Mouse (Mus musculus): ENCODE results near the gene Xbp1. TPM values are rescaled to one million over a fixed set of nuclear protein-coding genes. Genes with fewer than 3 reads are reported as not detected.

The Xbp1 gene
- polyA plus RNA-seq, 1 experiment from 2014 or later = 135 TPM

DNA sequence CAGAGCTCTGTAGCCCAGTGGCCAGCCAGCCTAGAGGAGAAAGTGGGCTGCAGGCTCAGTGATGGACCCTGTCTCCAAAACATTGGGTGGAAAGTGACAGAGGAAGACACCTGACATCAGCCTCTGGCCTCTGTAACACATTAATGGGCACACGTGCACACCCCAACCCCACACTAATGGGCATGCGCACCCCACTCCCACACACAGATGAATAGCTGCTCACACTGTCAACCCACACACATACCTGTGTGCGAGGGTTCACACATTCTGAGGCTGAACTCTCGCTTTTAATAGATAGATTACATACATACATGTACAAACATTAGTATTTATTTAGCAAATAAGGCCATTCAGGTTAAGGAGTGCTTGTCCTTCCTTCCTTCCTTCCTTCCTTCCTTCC is 6.4 kb upstream of the Xbp1 start:
- 86% methylated on average over 4 of the region's 4 CpGs for WGBS

DNA sequence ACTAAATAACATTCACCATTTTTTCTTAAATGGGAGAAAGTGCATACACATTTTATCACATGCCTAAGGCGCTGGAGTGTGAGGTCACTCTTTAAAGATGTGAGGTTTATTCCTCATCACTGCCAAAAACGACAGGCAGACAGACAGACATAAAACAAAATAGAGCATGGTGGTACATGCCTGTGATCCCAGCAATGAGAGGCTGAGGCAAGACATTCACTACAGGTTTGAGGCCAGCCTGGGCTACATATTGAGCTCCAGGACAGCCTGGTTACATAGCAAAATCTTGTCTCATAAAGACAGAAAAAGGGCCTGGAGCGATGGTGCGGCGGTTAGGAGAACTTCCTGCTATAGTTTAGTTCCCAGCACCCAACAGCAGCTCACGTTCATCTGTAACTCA is 5.3 kb upstream of the Xbp1 start:
- Histone ChIP-seq H3K4me2 (ENCODE audit: low read length) (no peak overlapping the region), H3K27me3 (replicated peaks; ENCODE audit: control insufficient read depth, insufficient read depth, low read length) (no peaks in the 10 kb centered on the region), H3K9me3 (ENCODE audit: control insufficient read depth, low read length) (no peaks in the 10 kb centered on the region), H3K4me3 (replicated peaks; ENCODE audit: low read length) (no peak overlapping the region), H3K9ac (replicated peaks; ENCODE audit: low read depth, low read length) (no peak overlapping the region), H3K27ac (ENCODE audit: low read length) (no peak overlapping the region), H3K36me3 (ENCODE audit: control insufficient read depth, insufficient read depth) (no peaks in the 10 kb centered on the region), H3K4me1 (replicated peaks; ENCODE audit: control insufficient read depth, insufficient read depth, low read length) (no peaks in the 10 kb centered on the region)
- ATAC-seq = no peak
- 84% methylated on average over 6 of the region's 6 CpGs for WGBS

More for the DNA sequence above, 6.4 kb upstream of the Xbp1 start:
- no peaks in the 10 kb centered on the region for H3K36me3 ChIP-seq (ENCODE audit: control insufficient read depth, insufficient read depth)
- H3K9ac ChIP-seq (replicated peaks; ENCODE audit: low read depth, low read length) = no peak overlapping the region
- no peaks in the 10 kb centered on the region for H3K4me1 ChIP-seq (replicated peaks; ENCODE audit: control insufficient read depth, insufficient read depth, low read length)
- H3K4me2 ChIP-seq (ENCODE audit: low read length) = no peak overlapping the region
- no peaks in the 10 kb centered on the region for H3K9me3 ChIP-seq (ENCODE audit: control insufficient read depth, low read length)
- H3K27me3 ChIP-seq (replicated peaks; ENCODE audit: control insufficient read depth, insufficient read depth, low read length) = no peaks in the 10 kb centered on the region
- H3K4me3 ChIP-seq (replicated peaks; ENCODE audit: low read length) = no peak overlapping the region
- no peak for ATAC-seq
- no peak overlapping the region for H3K27ac ChIP-seq (ENCODE audit: low read length)

DNA sequence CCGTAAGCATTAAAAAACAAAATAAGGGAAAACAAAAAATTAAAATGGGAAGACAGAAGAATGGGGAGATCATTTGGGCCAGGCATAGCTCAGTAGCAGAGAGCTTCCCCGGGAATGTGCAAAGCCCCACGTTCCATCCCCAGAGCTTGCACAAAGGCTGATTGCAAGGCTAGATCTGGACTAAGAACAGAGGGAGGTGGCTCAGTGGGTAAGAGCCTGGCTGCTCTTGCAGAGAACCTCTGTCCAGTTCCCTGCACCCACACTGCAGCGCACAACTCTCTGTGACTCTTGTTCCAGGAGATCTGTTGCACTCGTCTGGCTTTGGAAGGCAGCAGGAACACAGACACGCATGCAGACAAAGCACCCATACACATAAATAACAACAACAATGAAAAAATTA is 4.8 kb upstream of the Xbp1 start:
- Histone ChIP-seq H3K36me3 (ENCODE audit: control insufficient read depth, insufficient read depth) (no peaks in the 10 kb centered on the region), H3K27ac (ENCODE audit: low read length) (no peak overlapping the region), H3K4me1 (replicated peaks; ENCODE audit: control insufficient read depth, insufficient read depth, low read length) (no peaks in the 10 kb centered on the region), H3K4me2 (ENCODE audit: low read length) (no peak overlapping the region), H3K27me3 (replicated peaks; ENCODE audit: control insufficient read depth, insufficient read depth, low read length) (no peaks in the 10 kb centered on the region), H3K4me3 (replicated peaks; ENCODE audit: low read length) (no peak overlapping the region), H3K9me3 (ENCODE audit: control insufficient read depth, low read length) (no peaks in the 10 kb centered on the region), H3K9ac (replicated peaks; ENCODE audit: low read depth, low read length) (no peak overlapping the region)
- 73% methylated on average over 6 of the region's 6 CpGs for WGBS
- ATAC-seq = no peak

DNA sequence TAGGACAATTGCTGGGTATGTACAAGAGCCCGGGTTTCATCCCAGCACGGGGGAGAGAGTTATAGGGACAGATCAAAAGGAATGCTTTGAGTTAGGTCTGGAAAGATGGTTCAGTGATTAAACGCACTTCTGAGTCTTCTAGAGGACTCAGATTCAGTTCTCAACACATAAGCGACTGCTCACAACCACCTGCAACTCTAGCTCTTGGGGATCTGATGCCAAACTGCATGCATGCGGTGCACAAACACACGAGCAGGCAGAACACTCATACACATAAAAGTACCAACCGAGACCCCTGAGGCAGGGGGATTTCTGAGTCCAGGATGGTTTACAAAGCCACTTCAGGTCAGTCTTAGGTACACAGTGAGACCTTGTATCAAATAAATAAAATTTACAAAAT is 4.3 kb upstream of the Xbp1 start:
- 82% methylated on average over 7 of the region's 7 CpGs for WGBS
- H3K27me3 ChIP-seq (replicated peaks; ENCODE audit: control insufficient read depth, insufficient read depth, low read length) = no peaks in the 10 kb centered on the region
- ATAC-seq = no peak
- no peaks in the 10 kb centered on the region for H3K36me3 ChIP-seq (ENCODE audit: control insufficient read depth, insufficient read depth)
- H3K4me1 ChIP-seq (replicated peaks; ENCODE audit: control insufficient read depth, insufficient read depth, low read length) = no peaks in the 10 kb centered on the region
- H3K9me3 ChIP-seq (ENCODE audit: control insufficient read depth, low read length) = no peaks in the 10 kb centered on the region
- H3K4me3 ChIP-seq (replicated peaks; ENCODE audit: low read length) = no peak overlapping the region
- H3K27ac ChIP-seq (ENCODE audit: low read length) = no peak overlapping the region
- H3K4me2 ChIP-seq (ENCODE audit: low read length) = no peak overlapping the region
- H3K9ac ChIP-seq (replicated peaks; ENCODE audit: low read depth, low read length) = no peak overlapping the region

DNA sequence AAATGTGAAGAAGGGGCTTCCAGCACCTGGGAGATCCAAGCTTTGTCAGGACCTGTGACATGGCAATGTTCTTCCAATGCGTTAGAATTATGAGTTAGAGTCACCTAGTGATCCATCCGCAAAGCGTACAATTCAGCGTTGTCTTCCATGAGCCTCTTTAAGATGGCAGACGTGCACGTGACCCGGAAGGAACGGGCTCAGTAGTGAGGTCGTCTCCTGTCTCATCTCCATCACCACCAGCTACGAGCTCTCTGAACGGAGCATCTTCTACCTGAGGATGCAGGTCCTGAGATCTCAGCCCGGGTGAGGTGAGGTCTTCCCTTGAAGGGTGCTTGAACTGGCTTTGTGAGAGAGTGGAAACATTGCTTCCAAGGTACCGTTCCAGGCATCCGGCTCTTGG is 3.8 kb upstream of the Xbp1 start:
- Histone ChIP-seq H3K4me1 (replicated peaks; ENCODE audit: control insufficient read depth, insufficient read depth, low read length) (no peaks in the 10 kb centered on the region), H3K4me2 (ENCODE audit: low read length) (no peak overlapping the region), H3K27ac (ENCODE audit: low read length) (no peak overlapping the region), H3K9ac (replicated peaks; ENCODE audit: low read depth, low read length) (no peak overlapping the region), H3K9me3 (ENCODE audit: control insufficient read depth, low read length) (no peaks in the 10 kb centered on the region), H3K36me3 (ENCODE audit: control insufficient read depth, insufficient read depth) (no peaks in the 10 kb centered on the region), H3K4me3 (replicated peaks; ENCODE audit: low read length) (no peak overlapping the region), H3K27me3 (replicated peaks; ENCODE audit: control insufficient read depth, insufficient read depth, low read length) (no peaks in the 10 kb centered on the region)
- no peak for ATAC-seq
- WGBS = 91% methylated on average over 14 of the region's 14 CpGs

DNA sequence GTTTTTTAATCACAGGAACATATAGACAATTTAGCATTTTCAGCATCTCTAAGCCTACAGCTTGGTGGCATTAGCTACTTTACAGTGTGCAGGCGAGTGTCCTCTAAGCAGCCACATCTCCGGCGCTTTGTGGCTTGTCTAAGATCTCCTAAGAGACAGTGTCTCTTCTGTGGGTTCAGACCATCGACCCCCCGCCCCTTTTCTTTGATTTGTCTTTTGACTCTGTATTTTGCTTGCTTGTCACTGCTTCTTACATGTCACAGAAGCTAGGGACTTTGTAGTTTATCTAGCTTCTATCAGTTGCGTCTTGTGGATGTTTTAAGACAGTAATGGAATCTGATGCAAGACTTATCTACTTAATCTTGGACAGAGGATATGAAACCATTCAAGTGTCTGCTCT is 3.1 kb upstream of the Xbp1 start:
- H3K9me3 ChIP-seq (ENCODE audit: control insufficient read depth, low read length) = no peaks in the 10 kb centered on the region
- no peak overlapping the region for H3K27ac ChIP-seq (ENCODE audit: low read length)
- H3K36me3 ChIP-seq (ENCODE audit: control insufficient read depth, insufficient read depth) = no peaks in the 10 kb centered on the region
- H3K4me1 ChIP-seq (replicated peaks; ENCODE audit: control insufficient read depth, insufficient read depth, low read length) = peaks cover 6% of the 10 kb centered on the region
- ATAC-seq = no peak
- no peak overlapping the region for H3K4me2 ChIP-seq (ENCODE audit: low read length)
- 86% methylated on average over 6 of the region's 6 CpGs for WGBS
- no peak overlapping the region for H3K9ac ChIP-seq (replicated peaks; ENCODE audit: low read depth, low read length)
- no peak overlapping the region for H3K4me3 ChIP-seq (replicated peaks; ENCODE audit: low read length)
- H3K27me3 ChIP-seq (replicated peaks; ENCODE audit: control insufficient read depth, insufficient read depth, low read length) = no peaks in the 10 kb centered on the region

DNA sequence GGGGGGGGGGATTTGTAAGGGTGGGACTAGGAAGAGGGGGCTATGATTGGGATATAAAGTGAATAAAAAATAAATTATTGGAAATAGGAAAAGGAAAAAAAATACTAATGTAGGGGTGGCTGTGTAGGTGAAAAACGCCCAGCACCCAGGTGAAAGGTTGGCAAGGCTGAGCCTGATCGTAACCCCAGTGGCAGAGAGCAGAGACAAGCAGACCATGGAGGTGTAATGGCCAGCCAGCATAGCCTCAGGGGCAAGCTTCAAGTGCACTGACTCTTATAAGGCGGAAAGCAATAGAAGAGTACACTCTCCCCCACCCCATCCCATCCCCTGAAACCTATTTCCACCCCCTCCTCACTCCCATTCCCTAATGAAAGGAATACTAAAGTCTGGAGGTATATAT is 778 bp upstream of the Xbp1 start:
- ATAC-seq = no peak
- Histone ChIP-seq H3K9me3 (ENCODE audit: control insufficient read depth, low read length) (no peaks in the 10 kb centered on the region), H3K36me3 (ENCODE audit: control insufficient read depth, insufficient read depth) (peaks cover 7% of the 10 kb centered on the region), H3K4me1 (replicated peaks; ENCODE audit: control insufficient read depth, insufficient read depth, low read length) (peaks cover 13% of the 10 kb centered on the region), H3K9ac (replicated peaks; ENCODE audit: low read depth, low read length) (no peak overlapping the region), H3K4me2 (ENCODE audit: low read length) (no peak overlapping the region), H3K27me3 (replicated peaks; ENCODE audit: control insufficient read depth, insufficient read depth, low read length) (no peaks in the 10 kb centered on the region), H3K27ac (ENCODE audit: low read length) (no peak overlapping the region), H3K4me3 (replicated peaks; ENCODE audit: low read length) (no peak overlapping the region)
- WGBS = 89% methylated on average over 3 of the region's 3 CpGs

DNA sequence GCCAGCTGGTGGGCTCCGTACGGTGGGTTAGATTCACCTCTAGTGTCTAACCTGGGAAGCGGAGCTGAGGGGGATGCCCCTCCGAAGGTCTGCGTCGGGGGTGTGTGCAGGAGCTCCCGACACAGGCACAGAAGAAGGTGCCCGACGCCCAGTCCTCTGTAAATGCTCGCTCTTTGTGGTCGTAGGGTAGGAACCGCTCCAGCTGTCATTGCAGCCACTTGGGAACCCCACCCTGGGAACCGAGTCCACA is 732 bp downstream of the Xbp1 start:
- Histone ChIP-seq H3K9ac (replicated peaks; ENCODE audit: low read depth, low read length) (peak overlapping the region; percentile 94), H3K4me3 (replicated peaks; ENCODE audit: low read length) (peak overlapping the region; percentile 76), H3K36me3 (ENCODE audit: control insufficient read depth, insufficient read depth) (peaks cover 14% of the 10 kb centered on the region), H3K27me3 (replicated peaks; ENCODE audit: control insufficient read depth, insufficient read depth, low read length) (no peaks in the 10 kb centered on the region), H3K4me2 (ENCODE audit: low read length) (peak overlapping the region; percentile 64), H3K27ac (ENCODE audit: low read length) (peak overlapping the region; percentile 83), H3K9me3 (ENCODE audit: control insufficient read depth, low read length) (no peaks in the 10 kb centered on the region), H3K4me1 (replicated peaks; ENCODE audit: control insufficient read depth, insufficient read depth, low read length) (peaks cover 13% of the 10 kb centered on the region)
- peak; percentile 53 for ATAC-seq
- WGBS = under 1% methylated on average over 13 of the region's 13 CpGs

DNA sequence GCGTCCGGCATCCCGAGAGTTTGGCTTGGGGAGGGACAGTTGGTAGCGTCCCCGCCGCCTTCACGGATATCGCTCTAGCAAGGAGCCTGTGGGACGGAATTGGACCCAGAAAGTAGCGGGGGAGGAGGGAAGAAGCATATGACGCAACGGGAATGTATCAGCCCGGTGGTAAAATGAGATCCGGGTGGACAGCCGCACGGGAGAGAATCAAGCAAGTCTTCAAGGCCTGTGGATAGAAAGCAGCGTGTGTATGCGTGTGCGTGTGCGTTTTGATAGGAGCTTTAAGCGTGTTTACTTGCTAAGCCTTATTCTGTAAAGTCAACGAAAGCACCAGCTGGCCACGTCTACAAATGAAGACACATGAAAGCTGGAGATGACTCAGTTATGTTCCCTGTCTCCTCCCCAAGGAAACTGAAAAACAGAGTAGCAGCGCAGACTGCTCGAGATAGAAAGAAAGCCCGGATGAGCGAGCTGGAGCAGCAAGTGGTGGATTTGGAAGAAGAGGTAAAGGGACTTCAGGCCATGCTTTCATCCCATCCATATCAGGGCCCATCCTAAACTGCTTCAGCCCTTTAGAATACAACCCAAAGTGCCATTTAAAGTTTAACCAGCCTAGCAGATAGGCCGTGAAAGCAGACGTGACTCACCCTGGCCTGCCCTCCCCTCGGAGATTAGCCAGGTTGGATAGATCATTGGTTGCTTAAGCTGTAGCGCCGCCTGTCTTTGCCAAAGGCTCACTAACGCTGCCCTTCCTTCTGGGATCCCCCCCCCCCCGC is 1.2 kb downstream of the Xbp1 start:
- peak overlapping the region; percentile 83 for H3K27ac ChIP-seq (ENCODE audit: low read length)
- peak overlapping the region; percentile 94 for H3K9ac ChIP-seq (replicated peaks; ENCODE audit: low read depth, low read length)
- WGBS = under 1% methylated on average over 34 of the region's 34 CpGs
- H3K4me3 ChIP-seq (replicated peaks; ENCODE audit: low read length) = peak overlapping the region; percentile 76
- peak overlapping the region; percentile 64 for H3K4me2 ChIP-seq (ENCODE audit: low read length)
- no peaks in the 10 kb centered on the region for H3K9me3 ChIP-seq (ENCODE audit: control insufficient read depth, low read length)
- peaks cover 14% of the 10 kb centered on the region for H3K36me3 ChIP-seq (ENCODE audit: control insufficient read depth, insufficient read depth)
- H3K4me1 ChIP-seq (replicated peaks; ENCODE audit: control insufficient read depth, insufficient read depth, low read length) = peaks cover 13% of the 10 kb centered on the region
- peak; percentile 24 for ATAC-seq
- no peaks in the 10 kb centered on the region for H3K27me3 ChIP-seq (replicated peaks; ENCODE audit: control insufficient read depth, insufficient read depth, low read length)

All from forebrain, embryonic 16.5 days (tissue).